Comparison of ENCODE assay signal across 30 mouse cellular contexts in genomic region chr11:25026786-25027185, GRCm38 (mm10).
DNase-seq lines count a peak whose midpoint lies in the region; ATAC-seq and TF ChIP-seq lines count a peak whose summit lies in the region.
"Had no signal": no experiment of that assay in that cellular context is flagged by ENCODE, and none has a peak within 500 bp of the region (broad histone marks: within the 10 kb centered on the region; RNA-seq: fewer than 3 reads in every experiment).

No protein-coding gene starts in this region.

- no peak overlapping the region for H3K9ac ChIP-seq in forebrain, embryonic 14.5 days (ENCODE audit: low read length)
- H3K9ac ChIP-seq in forebrain, embryonic 13.5 days: no peak overlapping the region
- H3K9ac ChIP-seq in embryonic facial prominence, embryonic 11.5 days (replicated peaks; ENCODE audit: low read length): no peak overlapping the region
- H3K9ac ChIP-seq: embryonic facial prominence, embryonic 13.5 days; forebrain, embryonic 15.5 days; heart, embryonic 13.5 days; hindbrain, embryonic 14.5 days had no signal

- no peak for ATAC-seq in forebrain, embryonic 14.5 days
- ATAC-seq in forebrain, embryonic 13.5 days: no peak
- no peak for ATAC-seq in embryonic facial prominence, embryonic 11.5 days (replicated peaks; ENCODE audit: insufficient number of reproducible peaks, low FRiP score, low TSS enrichment, low read depth)
- ATAC-seq: forebrain, embryonic 15.5 days; hindbrain, postnatal 0 days; inflammation-experienced regulatory T-cells, adult 6 months; intestine, embryonic 16.5 days; Patski had no signal

- H3K27ac ChIP-seq in forebrain, embryonic 14.5 days (ENCODE audit: low read depth, low read length): no peak overlapping the region
- H3K27ac ChIP-seq in forebrain, embryonic 13.5 days: no peak overlapping the region
- H3K27ac ChIP-seq in embryonic facial prominence, embryonic 11.5 days (replicated peaks; ENCODE audit: low read depth, low read length): no peak overlapping the region
- H3K27ac ChIP-seq: embryonic facial prominence, embryonic 13.5 days; forebrain, embryonic 10.5 days; forebrain, embryonic 15.5 days; heart, adult 2 months; heart, embryonic 10.5 days; heart, embryonic 13.5 days; hindbrain, embryonic 14.5 days; hindbrain, postnatal 0 days had no signal

- no peak overlapping the region for H3K4me3 ChIP-seq in forebrain, embryonic 14.5 days (ENCODE audit: low read depth, low read length)
- H3K4me3 ChIP-seq in forebrain, embryonic 13.5 days: no peak overlapping the region
- no peak overlapping the region for H3K4me3 ChIP-seq in embryonic facial prominence, embryonic 11.5 days (ENCODE audit: low read depth, low read length)
- H3K4me3 ChIP-seq: embryonic facial prominence, embryonic 13.5 days; forebrain, embryonic 10.5 days; forebrain, embryonic 15.5 days; heart, adult 2 months; heart, embryonic 10.5 days; heart, embryonic 13.5 days had no signal

- H3K9me3 ChIP-seq in forebrain, embryonic 14.5 days (replicated peaks; ENCODE audit: control insufficient read depth, low read length): no peaks in the 10 kb centered on the region
- no peaks in the 10 kb centered on the region for H3K9me3 ChIP-seq in forebrain, embryonic 13.5 days (replicated peaks)
- no peaks in the 10 kb centered on the region for H3K9me3 ChIP-seq in embryonic facial prominence, embryonic 11.5 days (replicated peaks; ENCODE audit: control insufficient read depth, low read length)
- H3K9me3 ChIP-seq: embryonic facial prominence, embryonic 13.5 days; forebrain, embryonic 10.5 days; forebrain, embryonic 15.5 days; G1E; heart, embryonic 10.5 days; heart, embryonic 13.5 days had no signal

- no peak for TF ChIP-seq CTCF in brain, embryonic 14.5 days (IDR thresholded peaks at IDR 0.05; ENCODE audit: borderline replicate concordance, extremely low read depth, insufficient read depth, insufficient read length)

- H3K36me3 ChIP-seq in forebrain, embryonic 14.5 days (ENCODE audit: control insufficient read depth, insufficient read depth, low read length): no peaks in the 10 kb centered on the region
- no peaks in the 10 kb centered on the region for H3K36me3 ChIP-seq in forebrain, embryonic 13.5 days (ENCODE audit: poor library complexity, severe bottlenecking)
- H3K36me3 ChIP-seq in embryonic facial prominence, embryonic 11.5 days (replicated peaks; ENCODE audit: control insufficient read depth, insufficient read depth, low read depth, low read length): no peaks in the 10 kb centered on the region
- H3K36me3 ChIP-seq: embryonic facial prominence, embryonic 13.5 days; forebrain, embryonic 10.5 days; forebrain, embryonic 15.5 days; G1E; heart, embryonic 10.5 days; heart, embryonic 13.5 days had no signal

- H3K4me2 ChIP-seq in forebrain, embryonic 14.5 days (ENCODE audit: low read length): no peak overlapping the region
- no peak overlapping the region for H3K4me2 ChIP-seq in forebrain, embryonic 13.5 days
- H3K4me2 ChIP-seq in embryonic facial prominence, embryonic 11.5 days (ENCODE audit: low read depth, low read length): no peak overlapping the region
- H3K4me2 ChIP-seq: embryonic facial prominence, embryonic 13.5 days; forebrain, embryonic 15.5 days; heart, embryonic 13.5 days; hindbrain, embryonic 14.5 days had no signal

- H3K4me1 ChIP-seq in forebrain, embryonic 14.5 days (ENCODE audit: control insufficient read depth, insufficient read depth, low read length): no peaks in the 10 kb centered on the region
- H3K4me1 ChIP-seq in forebrain, embryonic 13.5 days: no peaks in the 10 kb centered on the region
- H3K4me1 ChIP-seq in embryonic facial prominence, embryonic 11.5 days (ENCODE audit: control insufficient read depth, insufficient read depth, low read length): no peaks in the 10 kb centered on the region
- H3K4me1 ChIP-seq: forebrain, embryonic 10.5 days; forebrain, embryonic 15.5 days; heart, embryonic 10.5 days; heart, embryonic 13.5 days had no signal

- WGBS in forebrain, embryonic 14.5 days: 52% methylated on average over 4 of the region's 4 CpGs
- 60% methylated on average over 4 of the region's 4 CpGs for WGBS in forebrain, embryonic 13.5 days
- 33% methylated on average over 4 of the region's 4 CpGs for WGBS in embryonic facial prominence, embryonic 11.5 days

- peak; percentile 22 for DNase-seq in forebrain, embryonic 14.5 days (ENCODE audit: low spot score)
- DNase-seq in brain, embryonic 14.5 days (ENCODE audit: low read depth): peak; percentile 30
- peak; percentile 68 for DNase-seq in embryonic facial prominence, embryonic 11.5 days (ENCODE audit: low spot score)
- DNase-seq in gastrocnemius, adult 8-10 months (ENCODE audit: low spot score in 2 of 2): no peak
- DNase-seq in ovary, postnatal 14 days (ENCODE audit: low spot score): no peak
- DNase-seq: adrenal gland, postnatal 10 days; adrenal gland, postnatal 36 days; B cell, adult 2 months; cerebellum, adult 11 months; cerebellum, adult 2 months; cerebellum, adult 9-11 months; cerebellum, postnatal 25 days; gastrocnemius, postnatal 10 days; gastrocnemius, postnatal 36 days; heart, adult 2 months; heart, postnatal 14 days; heart, postnatal 4 days had no signal

- H3K27me3 ChIP-seq in forebrain, embryonic 14.5 days (replicated peaks; ENCODE audit: control insufficient read depth, insufficient read depth, low read length): no peaks in the 10 kb centered on the region
- H3K27me3 ChIP-seq in forebrain, embryonic 13.5 days: no peaks in the 10 kb centered on the region
- no peaks in the 10 kb centered on the region for H3K27me3 ChIP-seq in embryonic facial prominence, embryonic 11.5 days (ENCODE audit: control insufficient read depth, insufficient read depth, low read length)
- H3K27me3 ChIP-seq: CH12.LX; embryonic facial prominence, embryonic 13.5 days; forebrain, embryonic 15.5 days; heart, embryonic 13.5 days; Patski had no signal

- TF ChIP-seq POLR2A in brain, embryonic 14.5 days (IDR thresholded peaks at IDR 0.05; ENCODE audit: borderline replicate concordance, extremely low read depth, insufficient read depth, insufficient read length, poor library complexity, severe bottlenecking): no peak

Comparison
In these comparisons a context has a peak if more than half of its experiments do, and no peak if none do; other contexts are left out.
1. DNase-seq: peak in forebrain, embryonic 14.5 days (single experiment), brain, embryonic 14.5 days (single experiment) and embryonic facial prominence, embryonic 11.5 days (single experiment); none in gastrocnemius, adult 8-10 months (0 of 2) and ovary, postnatal 14 days (single experiment).